Mouse (Mus musculus): ENCODE measurements around the gene Reep6. TPM values are rescaled to one million over a fixed set of nuclear protein-coding genes. Genes with fewer than 3 reads are reported as not detected.
A peak's percentile ranks its signal among the peaks of the same experiment; 100 is the strongest.

Reep6 gene
- polyA plus RNA-seq, 1 experiment = 1.7 TPM

GRCm38 (mm10) chr10:80323261-80324119 is 6.3 kb upstream of the Reep6 start:
- H3K4me1 ChIP-seq (ENCODE audit: control insufficient read depth, insufficient read depth, low read length) = no peaks in the 10 kb centered on the region; the same call in 1 of the 2 replicates
- TF ChIP-seq CTCF (IDR thresholded peaks at IDR 0.05; ENCODE audit: borderline replicate concordance, insufficient read depth, low read length) (no peak), POLR2A (IDR thresholded peaks at IDR 0.05; ENCODE audit: low read depth, low read length) (peak; percentile 55)
- no peak overlapping the region for H3K27ac ChIP-seq (ENCODE audit: insufficient read depth, low read length)
- peak overlapping the region; percentile 49 for H3K4me3 ChIP-seq (ENCODE audit: insufficient read depth, low read length)

GRCm38 (mm10) chr10:80324120-80325037 is 5.4 kb upstream of the Reep6 start:
- Histone ChIP-seq H3K27ac (ENCODE audit: insufficient read depth, low read length) (no peak overlapping the region), H3K4me1 (ENCODE audit: control insufficient read depth, insufficient read depth, low read length) (no peaks in the 10 kb centered on the region; the same call in 1 of the 2 replicates), H3K4me3 (ENCODE audit: insufficient read depth, low read length) (no peak overlapping the region; the same call in 1 of the 2 replicates)
- no peak for TF ChIP-seq POLR2A (IDR thresholded peaks at IDR 0.05; ENCODE audit: low read depth, low read length)
- TF ChIP-seq CTCF (IDR thresholded peaks at IDR 0.05; ENCODE audit: borderline replicate concordance, insufficient read depth, low read length) = no peak

GRCm38 (mm10) chr10:80325045-80325444 is 4.7 kb upstream of the Reep6 start:
- Histone ChIP-seq H3K27ac (ENCODE audit: insufficient read depth, low read length) (no peak overlapping the region), H3K4me1 (ENCODE audit: control insufficient read depth, insufficient read depth, low read length) (no peaks in the 10 kb centered on the region), H3K4me3 (ENCODE audit: insufficient read depth, low read length) (no peak overlapping the region)
- TF ChIP-seq CTCF (IDR thresholded peaks at IDR 0.05; ENCODE audit: borderline replicate concordance, insufficient read depth, low read length) (no peak), POLR2A (IDR thresholded peaks at IDR 0.05; ENCODE audit: low read depth, low read length) (no peak)

DNA sequence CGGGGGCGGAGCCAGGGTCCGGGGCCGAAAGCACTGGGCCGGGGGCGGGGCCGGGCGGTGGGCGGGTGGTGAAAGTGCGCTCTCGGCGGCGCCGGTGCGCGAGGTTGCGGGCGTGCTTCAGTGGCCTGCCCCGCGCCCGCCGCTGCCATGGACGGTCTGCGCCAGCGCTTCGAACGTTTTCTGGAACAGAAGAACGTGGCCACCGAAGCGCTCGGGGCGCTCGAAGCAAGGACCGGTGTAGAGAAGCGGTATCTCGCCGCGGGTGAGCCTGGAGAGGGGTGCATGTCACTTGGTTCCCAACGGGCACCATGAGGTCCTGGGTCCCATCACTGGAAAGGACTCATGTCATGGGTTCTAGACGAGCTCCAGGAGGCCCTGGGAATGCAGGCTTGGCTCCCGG is 331 bp downstream of the Reep6 start:
- Histone ChIP-seq H3K4me1 (ENCODE audit: control insufficient read depth, insufficient read depth, low read length) (no peaks in the 10 kb centered on the region), H3K4me3 (ENCODE audit: insufficient read depth, low read length) (peak overlapping the region; percentile 31), H3K27ac (ENCODE audit: insufficient read depth, low read length) (no peak overlapping the region)
- TF ChIP-seq CTCF (IDR thresholded peaks at IDR 0.05; ENCODE audit: borderline replicate concordance, insufficient read depth, low read length) = no peak
- peak; percentile 36; the same call in 1 of the 2 replicates for TF ChIP-seq POLR2A (IDR thresholded peaks at IDR 0.05; ENCODE audit: low read depth, low read length)

GRCm38 (mm10) chr10:80330888-80331287 is 1.1 kb downstream of the Reep6 start:
- H3K4me1 ChIP-seq (ENCODE audit: control insufficient read depth, insufficient read depth, low read length) = no peaks in the 10 kb centered on the region
- TF ChIP-seq CTCF (IDR thresholded peaks at IDR 0.05; ENCODE audit: borderline replicate concordance, insufficient read depth, low read length) (no peak), POLR2A (IDR thresholded peaks at IDR 0.05; ENCODE audit: low read depth, low read length) (no peak)
- H3K27ac ChIP-seq (ENCODE audit: insufficient read depth, low read length) = no peak overlapping the region
- no peak overlapping the region for H3K4me3 ChIP-seq (ENCODE audit: insufficient read depth, low read length)

DNA sequence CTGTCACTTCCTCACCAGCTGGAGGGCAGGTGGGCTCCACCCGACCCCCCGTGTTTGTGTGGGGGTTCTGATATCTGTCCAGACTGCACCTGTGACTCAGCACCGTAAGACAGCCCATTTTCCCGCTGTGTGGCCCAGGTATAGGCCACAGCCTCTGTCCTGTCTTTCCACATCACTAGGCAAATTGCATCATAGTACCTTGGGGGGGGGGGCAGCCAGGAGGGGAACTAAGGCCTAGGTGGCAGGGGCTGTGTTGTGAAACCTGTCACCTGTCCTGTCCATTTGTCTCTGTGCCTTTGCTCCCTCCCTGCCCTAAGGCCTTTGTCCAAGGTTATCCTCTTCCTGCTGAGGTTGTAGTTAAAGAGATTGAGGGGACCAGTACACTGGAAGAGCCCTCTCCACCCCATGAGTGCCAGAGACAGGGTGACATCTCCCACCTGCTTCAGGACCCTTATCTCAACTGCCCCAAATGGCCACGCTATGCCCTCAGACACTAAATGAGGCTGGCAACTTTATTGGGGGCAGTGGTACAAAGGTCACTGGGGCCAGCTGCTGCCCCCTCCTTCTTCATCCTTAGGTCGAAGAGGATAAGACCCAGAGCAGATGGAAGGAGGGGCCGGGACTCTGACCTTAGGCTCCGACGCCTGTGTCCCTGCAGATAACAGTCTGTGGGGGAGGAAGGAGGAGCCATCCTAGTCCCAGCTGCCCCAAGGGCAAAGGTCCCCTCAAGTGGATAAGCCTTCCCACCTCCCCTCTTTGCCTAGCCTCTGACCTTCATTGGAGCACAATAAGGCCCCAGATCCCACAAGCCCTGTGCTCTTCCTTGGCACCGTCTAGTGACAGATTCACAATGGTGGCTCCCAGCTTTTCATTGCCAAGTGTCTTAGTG is 2.1 kb downstream of the Reep6 start:
- H3K4me3 ChIP-seq (ENCODE audit: insufficient read depth, low read length) = no peak overlapping the region
- TF ChIP-seq CTCF (IDR thresholded peaks at IDR 0.05; ENCODE audit: borderline replicate concordance, insufficient read depth, low read length) = no peak
- TF ChIP-seq POLR2A (IDR thresholded peaks at IDR 0.05; ENCODE audit: low read depth, low read length) = no peak
- no peaks in the 10 kb centered on the region for H3K4me1 ChIP-seq (ENCODE audit: control insufficient read depth, insufficient read depth, low read length)
- H3K27ac ChIP-seq (ENCODE audit: insufficient read depth, low read length) = no peak overlapping the region

DNA sequence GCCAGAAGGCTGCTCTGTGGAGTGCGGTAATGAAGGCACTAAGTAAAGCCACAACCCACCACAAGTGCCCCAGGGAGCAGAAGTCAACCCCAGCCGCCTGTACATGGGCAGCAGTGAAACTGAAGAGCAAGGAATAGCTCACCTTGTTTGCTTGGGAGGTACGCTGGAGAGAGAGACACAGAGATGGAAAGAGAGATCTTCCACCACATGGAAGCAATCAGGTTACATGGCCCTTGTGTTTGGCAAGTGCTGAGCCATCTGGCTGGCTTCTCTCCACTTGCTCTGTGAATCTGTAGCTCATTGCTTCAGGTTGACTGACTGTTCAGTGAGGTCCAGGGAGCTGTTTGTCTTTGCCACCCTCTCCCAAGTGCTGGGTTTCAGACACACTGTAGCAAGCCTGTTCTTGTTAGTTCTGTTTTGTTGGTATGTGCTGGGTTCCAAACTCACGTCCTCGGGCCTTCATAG is 2.8 kb downstream of the Reep6 start:
- Histone ChIP-seq H3K27ac (ENCODE audit: insufficient read depth, low read length) (no peak overlapping the region), H3K4me1 (ENCODE audit: control insufficient read depth, insufficient read depth, low read length) (no peaks in the 10 kb centered on the region), H3K4me3 (ENCODE audit: insufficient read depth, low read length) (no peak overlapping the region)
- no peak for TF ChIP-seq CTCF (IDR thresholded peaks at IDR 0.05; ENCODE audit: borderline replicate concordance, insufficient read depth, low read length)
- TF ChIP-seq POLR2A (IDR thresholded peaks at IDR 0.05; ENCODE audit: low read depth, low read length) = no peak

DNA sequence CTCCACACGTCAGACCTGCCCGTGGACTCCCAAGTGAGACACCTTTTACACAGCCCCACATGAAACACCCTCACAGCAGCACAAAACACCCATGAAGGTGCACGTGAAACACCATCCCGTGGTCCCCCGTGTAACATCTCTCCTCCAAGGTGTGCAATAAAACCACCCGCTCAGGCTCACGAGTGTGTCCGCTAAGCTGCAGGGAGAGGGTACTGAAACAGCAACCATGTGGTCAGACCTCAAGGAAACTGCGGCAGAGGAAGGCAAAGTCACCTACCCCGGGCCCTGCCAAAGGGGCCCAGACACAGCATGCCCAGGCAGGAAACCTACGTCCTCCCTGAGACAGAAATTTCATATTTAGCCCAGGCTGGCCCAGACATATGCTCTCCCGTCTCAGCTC is 6.5 kb downstream of the Reep6 start:
- H3K4me1 ChIP-seq (ENCODE audit: control insufficient read depth, insufficient read depth, low read length) = peaks cover 5% of the 10 kb centered on the region; the same call in 1 of the 2 replicates
- H3K27ac ChIP-seq (ENCODE audit: insufficient read depth, low read length) = no peak overlapping the region
- H3K4me3 ChIP-seq (ENCODE audit: insufficient read depth, low read length) = no peak overlapping the region
- TF ChIP-seq CTCF (IDR thresholded peaks at IDR 0.05; ENCODE audit: borderline replicate concordance, insufficient read depth, low read length) = no peak
- no peak for TF ChIP-seq POLR2A (IDR thresholded peaks at IDR 0.05; ENCODE audit: low read depth, low read length)

Data from embryonic fibroblast, embryonic 13.5 days (primary cell).